Mouse (Mus musculus): ENCODE results near the gene Nudt1. TPM values are rescaled to one million over a fixed set of nuclear protein-coding genes. Genes with fewer than 3 reads are reported as not detected.

Nudt1 gene
- polyA plus RNA-seq, 1 experiment from 2014 or later = 48.1 TPM

DNA sequence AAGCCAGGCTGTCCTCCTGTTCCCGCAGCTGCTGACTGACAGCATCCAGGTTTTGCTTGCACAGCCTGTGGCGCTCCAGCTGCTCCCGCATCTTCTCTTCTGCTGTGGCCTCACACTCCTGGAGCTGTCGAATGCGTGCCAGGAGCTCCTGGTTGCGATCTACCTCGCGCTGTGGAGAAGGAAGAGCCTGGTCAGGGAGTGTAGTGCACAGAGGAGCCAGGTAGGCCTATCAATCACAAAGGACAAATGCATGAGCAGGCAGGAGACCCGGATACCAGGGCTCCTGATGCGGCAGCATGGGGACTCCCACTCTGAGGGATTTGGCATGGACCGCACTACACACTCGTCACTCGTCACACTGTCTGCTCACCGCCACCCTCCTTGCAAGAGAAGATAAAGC, 13.9 kb upstream of the Nudt1 start:
- peaks cover 81% of the 10 kb centered on the region for H3K36me3 ChIP-seq
- H3K9ac ChIP-seq = no peak overlapping the region
- no peak overlapping the region for H3K4me2 ChIP-seq (replicated peaks)
- H3K27ac ChIP-seq = no peak overlapping the region
- no peaks in the 10 kb centered on the region for H3K27me3 ChIP-seq
- 93% methylated on average over 14 of the region's 14 CpGs for WGBS
- no peaks in the 10 kb centered on the region for H3K9me3 ChIP-seq
- no peak overlapping the region for H3K4me3 ChIP-seq
- no peaks in the 10 kb centered on the region for H3K4me1 ChIP-seq
- no peak for ATAC-seq (ENCODE audit: insufficient number of reproducible peaks, insufficient read depth, low FRiP score, low TSS enrichment)

DNA sequence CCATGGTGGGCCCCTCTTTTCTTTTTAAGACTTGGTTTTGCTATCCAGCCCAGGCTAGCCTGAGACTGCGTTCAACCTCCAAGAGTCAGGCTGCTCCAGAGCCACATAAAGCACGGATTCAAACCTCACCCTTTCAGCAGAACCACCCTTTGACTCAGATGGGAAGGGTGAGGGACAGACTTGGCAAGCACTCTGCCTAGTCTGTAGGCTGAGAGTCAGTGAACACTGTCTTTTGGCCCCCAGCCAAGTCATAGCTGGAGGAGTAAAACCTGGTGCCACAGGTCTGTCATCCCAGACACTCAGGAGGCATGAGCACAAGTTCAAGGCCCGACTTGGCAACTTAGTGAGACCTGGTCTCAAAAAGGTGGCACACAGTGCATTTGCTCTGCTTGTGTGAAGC, 4.7 kb upstream of the Nudt1 start:
- peaks cover 11% of the 10 kb centered on the region for H3K4me1 ChIP-seq
- ATAC-seq (ENCODE audit: insufficient number of reproducible peaks, insufficient read depth, low FRiP score, low TSS enrichment) = no peak
- no peaks in the 10 kb centered on the region for H3K27me3 ChIP-seq
- 85% methylated on average over 3 of the region's 3 CpGs for WGBS
- H3K27ac ChIP-seq = no peak overlapping the region
- no peak overlapping the region for H3K4me3 ChIP-seq
- peaks cover 32% of the 10 kb centered on the region for H3K36me3 ChIP-seq
- no peak overlapping the region for H3K9ac ChIP-seq
- H3K4me2 ChIP-seq (replicated peaks) = no peak overlapping the region
- no peaks in the 10 kb centered on the region for H3K9me3 ChIP-seq

DNA sequence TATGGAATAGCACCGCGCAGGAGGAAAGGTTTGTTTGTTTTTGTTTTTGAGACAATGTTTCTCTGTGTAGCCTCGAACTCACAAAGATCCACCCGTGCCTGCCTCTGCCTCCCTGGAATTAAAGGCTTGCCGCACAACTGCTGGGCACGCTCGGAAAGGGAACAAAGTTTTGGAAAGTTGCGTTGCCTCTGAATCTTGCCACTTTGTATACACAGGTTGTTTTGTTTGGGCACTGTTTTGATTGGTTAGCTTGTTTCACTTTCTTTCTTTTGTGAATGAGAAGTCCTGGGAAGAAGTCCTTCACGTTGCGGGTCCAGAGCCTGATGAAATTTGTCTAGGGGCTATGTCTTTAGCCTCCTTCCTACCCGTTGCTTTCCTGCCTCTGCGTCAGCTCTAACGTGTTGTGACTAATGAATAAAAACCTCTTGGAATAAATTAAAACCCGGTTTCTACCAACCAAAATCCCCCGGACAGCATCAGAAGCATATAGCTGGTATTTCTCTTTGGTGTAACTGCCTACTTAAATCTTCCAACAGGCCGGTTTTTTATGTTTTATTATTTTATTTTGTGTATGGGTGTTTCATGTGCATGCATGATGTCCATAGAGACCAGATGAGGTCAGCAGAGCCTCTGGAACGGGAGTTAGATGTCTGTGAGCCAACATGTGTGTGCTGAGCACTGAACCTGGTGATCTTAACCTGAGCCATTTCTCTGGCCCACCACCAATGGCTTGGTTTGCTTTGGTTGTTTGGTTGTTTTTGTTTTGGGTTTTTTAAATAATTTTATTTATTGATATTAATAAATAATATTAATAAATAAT, 510 bp downstream of the Nudt1 start:
- 2% methylated on average over 17 of the region's 17 CpGs for WGBS
- Histone ChIP-seq H3K4me2 (replicated peaks) (peak overlapping the region; percentile 76), H3K27me3 (no peaks in the 10 kb centered on the region), H3K9me3 (no peaks in the 10 kb centered on the region), H3K4me3 (peak overlapping the region; percentile 91), H3K36me3 (peaks cover 4% of the 10 kb centered on the region; the same call in 1 of the 2 replicates), H3K27ac (peak overlapping the region; percentile 69), H3K4me1 (peaks cover 11% of the 10 kb centered on the region), H3K9ac (peak overlapping the region; percentile 96)
- ATAC-seq (ENCODE audit: insufficient number of reproducible peaks, insufficient read depth, low FRiP score, low TSS enrichment) = no peak

DNA sequence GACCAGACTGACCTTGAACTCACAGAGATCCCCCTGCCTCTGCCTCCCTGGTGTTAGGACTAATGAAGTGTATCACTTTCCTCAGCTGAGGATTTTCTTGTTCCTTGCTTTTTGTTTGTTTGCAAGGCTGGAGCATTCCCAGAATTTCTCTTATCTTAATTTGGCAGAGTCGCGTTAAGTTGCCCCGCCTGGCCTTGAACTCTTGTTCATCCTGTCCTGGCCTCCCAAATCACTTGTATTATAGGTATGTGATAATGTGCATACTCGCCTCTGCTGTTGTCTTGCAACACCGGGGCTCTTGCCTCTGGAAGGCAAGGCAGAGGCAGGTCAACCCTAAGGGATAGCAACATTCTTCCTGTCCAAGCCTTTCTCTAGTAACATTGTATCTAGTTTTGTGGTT, 2.6 kb downstream of the Nudt1 start:
- 93% methylated on average over 5 of the region's 5 CpGs for WGBS
- Histone ChIP-seq H3K36me3 (peaks cover 21% of the 10 kb centered on the region), H3K4me3 (no peak overlapping the region), H3K4me2 (replicated peaks) (no peak overlapping the region), H3K27ac (no peak overlapping the region), H3K9ac (no peak overlapping the region), H3K4me1 (peaks cover 11% of the 10 kb centered on the region), H3K27me3 (no peaks in the 10 kb centered on the region), H3K9me3 (no peaks in the 10 kb centered on the region)
- no peak for ATAC-seq (ENCODE audit: insufficient number of reproducible peaks, insufficient read depth, low FRiP score, low TSS enrichment)

DNA sequence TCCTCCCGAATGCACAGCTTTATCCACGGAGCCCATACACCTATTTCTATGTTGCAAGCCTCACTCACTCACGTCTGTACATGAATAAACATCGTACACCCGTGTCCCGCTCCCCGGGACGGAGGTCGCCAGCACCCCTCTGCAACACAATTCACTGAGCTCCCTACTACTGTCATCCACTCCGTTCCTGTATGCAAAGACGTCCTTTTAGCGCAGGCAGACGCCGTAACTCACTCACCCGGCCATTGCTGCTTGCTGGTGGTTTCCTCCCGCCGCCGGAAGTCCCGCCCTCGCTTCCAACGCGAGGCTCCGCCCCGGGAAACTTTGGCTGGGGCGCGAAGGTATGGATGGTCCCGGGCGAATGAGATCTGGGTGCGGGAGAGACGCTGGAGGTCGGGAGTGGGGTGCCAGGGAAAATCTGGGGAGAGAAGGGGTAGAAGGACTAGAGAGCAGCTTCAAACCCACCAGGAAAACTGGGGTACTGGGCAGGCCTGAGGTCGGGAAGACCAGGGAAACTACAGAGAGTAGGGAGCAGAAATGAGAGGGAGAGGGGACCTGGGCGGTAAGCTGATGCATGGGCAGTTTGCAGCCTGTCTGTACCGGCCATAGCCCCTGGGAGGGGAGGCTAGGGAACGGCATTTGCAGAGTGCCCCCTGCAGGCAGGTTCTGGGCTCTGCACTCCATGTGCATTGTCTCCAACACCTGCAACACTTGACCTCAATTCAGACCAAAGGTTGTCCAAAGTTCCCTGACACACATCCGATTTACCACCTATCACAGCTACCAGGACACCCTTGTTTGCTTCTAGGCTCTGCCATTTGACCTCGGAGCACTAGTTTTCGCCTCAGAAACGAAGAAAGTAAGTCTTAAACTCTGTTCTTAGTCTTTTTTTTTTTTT, 10.4 kb downstream of the Nudt1 start, which contains the start of gene Mrm2:
TSS of gene Mrm2 (minus strand) at position 284 of the 898 bp plus-strand sequence.
- no peaks in the 10 kb centered on the region for H3K9me3 ChIP-seq
- H3K4me2 ChIP-seq (replicated peaks) = peak within 1 kb of the TSS; percentile 91
- no peaks in the 10 kb centered on the region for H3K27me3 ChIP-seq
- peak; percentile 78 for ATAC-seq (ENCODE audit: insufficient number of reproducible peaks, insufficient read depth, low FRiP score, low TSS enrichment)
- peak within 1 kb of the TSS; percentile 67 for H3K4me3 ChIP-seq
- 1% methylated on average over 39 of the region's 39 CpGs for WGBS
- H3K27ac ChIP-seq = peak within 1 kb of the TSS; percentile 92
- peak within 1 kb of the TSS; percentile 86 for H3K9ac ChIP-seq
- peaks cover 11% of the 10 kb centered on the region for H3K4me1 ChIP-seq
- H3K36me3 ChIP-seq = peaks cover 26% of the 10 kb centered on the region

DNA sequence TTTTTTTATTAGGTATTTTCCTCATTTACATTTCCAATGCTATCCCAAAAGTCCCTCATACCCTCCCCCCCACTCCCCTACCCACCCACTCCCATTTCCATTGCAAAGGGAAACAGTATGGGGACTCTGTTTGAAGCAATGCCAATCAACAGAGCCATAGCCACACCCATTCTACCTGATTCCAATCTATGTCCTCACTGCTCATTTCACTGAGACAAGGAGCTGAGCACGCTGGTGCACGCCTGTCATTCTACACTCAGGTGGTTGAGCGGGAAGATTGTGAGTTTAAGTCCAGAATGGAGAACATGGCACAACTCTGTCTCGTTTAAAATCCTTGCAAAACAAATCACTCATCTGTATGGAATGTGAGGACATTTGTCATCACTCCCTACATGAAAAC, 11.1 kb downstream of the Nudt1 start:
- Histone ChIP-seq H3K9ac (no peak overlapping the region), H3K27me3 (no peaks in the 10 kb centered on the region), H3K36me3 (peaks cover 22% of the 10 kb centered on the region), H3K27ac (no peak overlapping the region), H3K4me3 (peak overlapping the region; percentile 67; the same call in 1 of the 2 replicates), H3K9me3 (no peaks in the 10 kb centered on the region), H3K4me2 (replicated peaks) (peak overlapping the region; percentile 91), H3K4me1 (peaks cover 11% of the 10 kb centered on the region)
- WGBS = 47% methylated on average over 4 of the region's 4 CpGs
- no peak for ATAC-seq (ENCODE audit: insufficient number of reproducible peaks, insufficient read depth, low FRiP score, low TSS enrichment)

DNA sequence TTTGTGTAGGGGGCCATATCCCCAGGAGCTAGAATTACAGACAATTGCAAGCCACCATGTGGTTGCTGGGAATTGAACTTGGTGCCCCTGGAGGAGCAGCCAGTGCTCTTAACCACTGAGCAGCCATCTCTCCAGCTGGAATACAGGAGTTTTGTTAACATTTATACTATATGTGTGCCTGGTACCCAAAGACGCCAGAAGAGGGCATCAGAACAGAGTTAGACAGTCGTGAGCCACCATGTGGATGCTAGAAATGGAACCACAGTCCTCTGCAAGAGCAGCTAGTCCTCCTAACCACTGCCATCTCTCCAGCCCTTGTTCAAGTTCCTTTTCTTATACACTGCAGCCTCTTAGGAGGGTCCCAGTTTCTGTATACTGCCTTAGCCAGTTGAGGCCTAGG, 12.2 kb downstream of the Nudt1 start:
- Histone ChIP-seq H3K27ac (no peak overlapping the region), H3K36me3 (peaks cover 24% of the 10 kb centered on the region), H3K27me3 (no peaks in the 10 kb centered on the region), H3K4me3 (no peak overlapping the region), H3K9ac (no peak overlapping the region), H3K9me3 (0 out of 2 replicates have a peak, but pooled peaks cover 2% of the 10 kb centered on the region), H3K4me2 (replicated peaks) (no peak overlapping the region), H3K4me1 (peaks cover 11% of the 10 kb centered on the region)
- 38% methylated on average over 2 of the region's 2 CpGs for WGBS
- ATAC-seq (ENCODE audit: insufficient number of reproducible peaks, insufficient read depth, low FRiP score, low TSS enrichment) = no peak

DNA sequence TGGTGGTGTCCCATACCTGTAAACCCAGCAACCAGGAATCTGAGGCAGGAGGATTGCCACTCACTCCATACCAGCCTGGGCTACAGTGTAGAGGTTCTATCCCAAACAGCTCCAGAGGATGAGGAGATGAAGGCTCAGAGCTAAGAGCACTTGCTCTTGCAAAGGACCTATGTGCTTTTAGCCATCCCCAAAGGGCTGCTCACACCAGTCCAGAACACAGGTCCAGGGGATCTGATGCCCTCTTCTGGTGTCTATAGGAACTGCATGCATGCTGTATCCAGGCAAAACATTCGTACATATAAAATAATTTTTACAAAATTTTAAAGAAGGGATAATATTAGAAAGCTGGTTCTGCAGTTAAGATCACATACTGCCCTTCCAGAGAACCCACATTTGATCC, 15.2 kb downstream of the Nudt1 start:
- Histone ChIP-seq H3K4me3 (no peak overlapping the region), H3K27ac (no peak overlapping the region), H3K27me3 (no peaks in the 10 kb centered on the region), H3K4me2 (replicated peaks) (no peak overlapping the region), H3K36me3 (peaks cover 35% of the 10 kb centered on the region), H3K9ac (no peak overlapping the region), H3K4me1 (peaks cover 4% of the 10 kb centered on the region; the same call in 1 of the 2 replicates), H3K9me3 (0 out of 2 replicates have a peak, but pooled peaks cover 4% of the 10 kb centered on the region)
- WGBS = 95% methylated on average over 1 of the region's 1 CpGs
- ATAC-seq (ENCODE audit: insufficient number of reproducible peaks, insufficient read depth, low FRiP score, low TSS enrichment) = no peak

DNA sequence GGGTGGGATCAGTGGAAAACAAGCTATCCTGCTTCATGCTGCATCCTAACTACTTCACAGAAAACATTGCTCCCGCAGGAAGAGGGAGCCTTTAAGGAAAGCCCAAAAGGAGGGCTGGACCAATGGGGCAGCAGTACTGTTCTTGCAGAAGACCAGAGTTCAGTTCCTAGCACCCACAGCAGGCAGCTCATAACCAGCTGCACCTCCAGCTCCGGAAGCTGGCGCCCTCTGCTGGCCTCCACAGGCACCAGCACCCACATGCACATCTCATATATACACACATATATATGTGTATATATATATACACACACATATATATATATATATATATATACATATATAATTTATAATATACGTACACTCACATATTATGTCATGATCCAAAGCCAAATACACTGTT, 17.3 kb downstream of the Nudt1 start:
- Histone ChIP-seq H3K27ac (no peak overlapping the region), H3K36me3 (peaks cover 37% of the 10 kb centered on the region), H3K27me3 (no peaks in the 10 kb centered on the region), H3K9me3 (0 out of 2 replicates have a peak, but pooled peaks cover 4% of the 10 kb centered on the region), H3K4me2 (replicated peaks) (no peak overlapping the region), H3K9ac (no peak overlapping the region), H3K4me3 (no peak overlapping the region), H3K4me1 (no peaks in the 10 kb centered on the region)
- no peak for ATAC-seq (ENCODE audit: insufficient number of reproducible peaks, insufficient read depth, low FRiP score, low TSS enrichment)
- WGBS = 94% methylated on average over 4 of the region's 4 CpGs

DNA sequence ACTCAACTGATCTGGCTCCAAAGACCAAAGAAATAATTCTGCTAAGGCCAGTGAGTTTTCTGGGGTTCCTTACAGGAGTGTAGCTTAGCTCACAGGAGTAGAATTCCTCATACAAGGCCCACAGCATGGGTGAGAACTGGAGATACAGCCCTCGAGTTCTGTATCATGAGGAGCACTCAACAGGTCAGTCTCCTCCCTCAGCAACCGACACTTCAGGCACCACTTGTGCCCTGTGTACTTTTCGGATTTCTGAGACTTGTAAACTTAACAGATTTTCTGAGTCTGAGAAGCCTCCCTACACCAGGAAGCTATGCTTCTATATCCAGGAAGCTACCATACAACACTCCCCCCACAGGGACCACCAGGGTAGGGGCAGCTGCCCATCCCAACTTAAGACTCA, 18.4 kb downstream of the Nudt1 start:
- Histone ChIP-seq H3K9ac (no peak overlapping the region), H3K27me3 (no peaks in the 10 kb centered on the region), H3K27ac (no peak overlapping the region), H3K4me1 (no peaks in the 10 kb centered on the region), H3K4me3 (no peak overlapping the region), H3K36me3 (peaks cover 47% of the 10 kb centered on the region), H3K9me3 (0 out of 2 replicates have a peak, but pooled peaks cover 4% of the 10 kb centered on the region), H3K4me2 (replicated peaks) (no peak overlapping the region)
- 83% methylated on average over 3 of the region's 3 CpGs for WGBS
- ATAC-seq (ENCODE audit: insufficient number of reproducible peaks, insufficient read depth, low FRiP score, low TSS enrichment) = no peak

DNA sequence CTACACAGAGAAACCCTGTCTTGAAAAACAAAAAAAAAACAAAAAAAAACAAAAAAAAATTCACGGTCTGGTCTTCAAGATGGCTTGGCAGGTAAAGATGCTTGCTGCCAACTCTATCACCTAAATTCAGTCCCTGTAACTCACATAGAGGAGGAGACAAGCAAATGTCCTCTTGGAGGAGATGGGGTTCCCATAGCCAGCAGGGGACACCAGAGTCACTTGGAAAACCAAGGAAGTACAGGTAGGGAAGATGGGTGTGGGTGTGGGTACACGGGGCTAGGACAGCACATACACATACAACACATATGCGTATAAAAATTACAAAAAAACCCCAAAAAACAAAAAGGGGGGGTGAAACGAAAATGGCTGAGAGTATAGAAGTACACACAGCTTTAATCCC, 21.4 kb downstream of the Nudt1 start:
- Histone ChIP-seq H3K4me2 (replicated peaks) (no peak overlapping the region), H3K36me3 (peaks cover 57% of the 10 kb centered on the region), H3K27ac (no peak overlapping the region), H3K4me3 (no peak overlapping the region), H3K4me1 (no peaks in the 10 kb centered on the region), H3K9me3 (0 out of 2 replicates have a peak, but pooled peaks cover 4% of the 10 kb centered on the region), H3K9ac (no peak overlapping the region), H3K27me3 (no peaks in the 10 kb centered on the region)
- ATAC-seq (ENCODE audit: insufficient number of reproducible peaks, insufficient read depth, low FRiP score, low TSS enrichment) = no peak
- 85% methylated on average over 4 of the region's 4 CpGs for WGBS

Measured in embryonic facial prominence, embryonic 12.5 days (tissue).